Mouse (Mus musculus) left cerebral cortex, adult 11 months (tissue): ENCODE data around the gene Emid1.
A peak's percentile ranks its signal among the peaks of the same experiment; 100 is the strongest.

Experiments
- DNase-seq: peaks from one replicate; pipeline ENCODE4 v3.0.0; 2022; ENCODE audit warnings: low spot score

Emid1 gene

DNA sequence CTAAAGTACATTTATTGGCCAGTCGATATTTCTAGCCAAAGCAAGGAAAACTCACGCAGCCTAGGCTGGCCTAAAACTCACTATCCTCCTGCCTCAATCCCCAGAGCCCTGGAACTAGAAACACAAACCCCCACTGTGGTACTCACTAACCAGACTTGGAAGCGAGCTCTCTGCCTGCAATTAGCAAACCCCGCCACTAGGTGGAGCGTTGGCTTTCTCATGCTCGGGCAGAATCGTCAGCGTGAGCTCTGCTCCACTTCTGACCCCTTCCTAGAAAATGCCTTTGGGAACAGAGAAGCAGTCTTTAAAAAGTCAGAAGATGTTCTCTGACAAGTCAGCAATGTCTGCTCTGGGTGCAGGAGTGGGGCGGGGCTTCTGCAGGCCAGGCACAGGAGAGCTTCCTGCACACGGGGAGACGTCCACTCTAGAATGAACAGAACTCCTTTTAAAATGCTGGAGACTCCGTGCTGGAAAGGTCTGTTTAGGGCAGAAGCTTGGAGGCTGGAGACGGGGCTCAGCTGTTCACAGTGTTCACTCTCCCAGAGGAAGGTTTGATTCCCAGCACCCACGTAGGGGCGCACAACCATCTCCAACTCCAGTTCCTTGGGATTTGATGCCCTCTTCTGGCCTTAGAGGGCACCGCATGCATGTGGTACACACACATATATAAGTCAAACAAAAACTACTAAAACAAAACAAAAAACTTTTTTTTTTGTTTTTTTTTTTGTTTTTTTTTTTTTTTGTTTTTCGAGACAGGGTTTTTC lies 8.8 kb upstream of the Emid1 start:
- no peak for DNase-seq

DNA sequence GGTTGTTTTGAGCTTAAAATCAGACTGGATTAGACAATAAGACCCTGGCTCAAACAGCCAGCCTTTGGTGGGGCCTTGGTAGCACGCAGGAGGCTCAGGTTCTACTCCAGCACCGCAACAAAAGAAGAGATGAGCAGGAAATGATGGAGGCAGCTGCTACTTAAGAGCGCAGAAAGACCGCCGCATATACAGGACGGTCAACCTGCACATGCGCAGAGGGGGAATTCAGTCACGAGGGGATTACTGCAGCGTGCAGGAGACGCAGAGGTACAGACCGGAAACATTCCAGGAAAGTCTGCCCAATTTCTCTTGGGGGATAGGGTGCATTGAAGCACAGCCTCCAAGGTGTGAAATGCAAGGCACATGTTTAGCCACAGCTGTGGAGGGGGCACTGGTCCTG lies 6.0 kb upstream of the Emid1 start:
- no peak for DNase-seq

DNA sequence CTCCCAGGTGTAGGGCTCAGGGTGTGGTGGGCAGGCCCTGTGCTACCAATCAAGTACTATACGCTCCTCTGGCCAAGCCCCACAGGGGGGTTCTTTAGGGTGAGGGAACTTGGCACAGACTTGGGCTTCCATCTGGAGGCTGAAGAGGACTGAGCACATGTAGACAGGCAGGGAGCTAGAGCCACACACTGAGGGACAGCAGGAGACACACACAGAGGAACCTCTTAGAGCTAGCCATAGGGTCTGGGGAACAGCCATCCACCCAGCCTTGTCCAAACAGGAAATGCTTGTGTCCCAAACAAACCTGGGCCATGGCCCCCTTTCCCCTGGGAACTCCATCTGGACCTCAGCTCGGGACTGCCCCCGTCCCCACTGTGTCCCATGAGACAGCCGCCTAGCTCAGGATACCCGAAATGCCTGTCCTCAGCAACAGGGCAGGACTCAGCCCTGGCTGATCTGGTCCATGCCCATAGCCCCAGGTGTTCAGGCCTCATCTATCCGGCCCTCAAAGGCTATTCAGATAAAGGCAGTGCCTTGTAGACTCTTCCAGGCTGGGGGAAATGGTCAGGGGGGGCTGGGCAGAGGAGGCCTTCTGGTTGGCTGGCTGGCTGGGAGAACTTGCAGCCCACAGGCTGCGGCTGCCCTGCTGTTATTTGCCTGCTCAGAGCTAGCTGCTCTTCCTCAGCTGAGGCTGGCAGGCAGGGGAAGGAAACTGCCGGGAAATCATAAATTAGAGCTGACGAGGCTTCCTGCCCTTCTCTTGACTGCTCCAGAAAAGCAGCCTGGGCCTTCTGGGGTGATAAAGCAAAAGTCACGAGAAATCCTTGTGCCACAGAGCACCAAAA lies 3.1 kb upstream of the Emid1 start:
- DNase-seq = no peak

GRCm38 (mm10) chr11:5151247-5151630 lies 818 bp downstream of the Emid1 start:
- DNase-seq = no peak

GRCm38 (mm10) chr11:5150416-5151246 lies 1.4 kb downstream of the Emid1 start:
- no peak for DNase-seq

DNA sequence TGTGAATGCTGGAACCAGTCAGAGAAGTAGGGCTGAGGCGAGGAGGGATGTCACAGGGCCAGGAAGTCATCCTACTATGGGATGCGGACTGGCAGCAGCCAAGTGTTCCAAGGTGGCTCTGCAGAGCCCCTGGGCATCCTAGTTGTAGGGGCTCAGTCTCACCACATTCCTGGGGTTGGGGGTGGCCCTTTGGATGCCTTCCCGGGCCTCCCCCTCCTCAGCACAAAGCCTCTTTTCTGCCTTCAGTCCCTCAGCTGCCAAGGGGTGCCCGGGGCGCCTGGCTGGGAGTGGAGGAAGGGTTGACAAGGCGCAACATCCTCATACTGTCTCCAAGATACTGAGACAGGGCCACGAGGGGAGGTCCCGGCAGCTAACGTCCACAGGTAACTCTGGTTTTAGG lies 2.1 kb downstream of the Emid1 start:
- DNase-seq = no peak

DNA sequence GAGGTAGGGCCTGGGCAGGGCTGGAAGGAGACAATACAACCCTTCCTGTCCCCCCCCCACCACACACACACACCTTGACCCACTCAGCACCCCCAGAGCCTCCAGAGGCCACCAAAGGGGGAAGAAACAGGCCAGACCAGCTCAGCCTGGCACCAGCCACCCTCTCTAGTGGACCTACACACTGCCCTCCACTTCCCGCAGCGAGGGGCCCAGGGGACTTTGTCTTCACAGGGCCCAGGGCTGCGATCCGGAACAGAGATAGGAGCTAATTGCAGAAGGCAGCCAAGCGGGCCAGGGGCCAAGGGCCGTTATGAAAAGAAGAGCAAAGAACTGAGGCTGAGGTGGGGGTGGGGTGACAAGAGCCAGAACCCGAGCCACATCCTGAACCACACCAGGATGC lies 2.8 kb downstream of the Emid1 start:
- no peak for DNase-seq

DNA sequence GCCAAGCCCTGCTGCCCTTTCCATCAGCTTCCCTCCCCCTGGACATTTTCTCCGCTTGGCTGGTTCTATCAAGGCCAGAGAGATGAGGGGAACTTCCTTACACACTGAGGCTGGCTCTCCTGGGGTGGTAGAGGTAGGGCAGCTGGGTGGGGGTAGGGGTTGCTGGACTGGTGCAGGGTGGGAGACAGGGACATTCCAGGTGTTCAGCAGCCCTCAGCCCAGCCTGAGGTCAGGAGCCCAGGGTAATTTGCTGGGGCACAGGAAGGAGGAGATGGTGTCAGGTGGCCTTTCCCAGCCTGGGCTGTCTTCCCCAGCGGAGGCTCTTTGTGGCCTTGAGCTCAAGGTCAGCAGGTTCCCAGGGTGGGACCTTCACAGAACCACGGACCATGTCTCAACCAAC lies 6.5 kb downstream of the Emid1 start:
- DNase-seq = no peak

- no peak for DNase-seq
Measured at GRCm38 (mm10) chr11:5141965-5142364, 10.1 kb downstream of the Emid1 start.

DNA sequence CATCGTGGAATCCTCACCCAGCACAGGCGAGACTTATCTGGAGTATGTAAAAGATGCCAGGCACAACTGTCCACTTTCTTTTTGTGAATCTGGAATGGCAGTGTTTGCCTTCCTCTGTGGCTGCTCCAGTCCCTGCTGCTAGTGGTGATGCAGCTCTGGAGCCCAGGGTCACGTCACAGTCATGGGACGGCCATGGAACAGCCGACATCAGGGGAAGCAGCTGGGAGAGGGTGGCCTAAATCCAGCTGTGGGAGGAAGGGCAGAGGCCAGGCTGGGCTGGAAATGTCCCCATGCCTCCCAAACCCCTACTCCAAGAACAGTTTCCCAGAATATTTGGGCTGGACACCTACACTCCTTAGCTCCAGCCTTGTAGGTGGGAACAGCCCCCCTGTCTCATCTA lies 10.8 kb downstream of the Emid1 start:
- no peak for DNase-seq

DNA sequence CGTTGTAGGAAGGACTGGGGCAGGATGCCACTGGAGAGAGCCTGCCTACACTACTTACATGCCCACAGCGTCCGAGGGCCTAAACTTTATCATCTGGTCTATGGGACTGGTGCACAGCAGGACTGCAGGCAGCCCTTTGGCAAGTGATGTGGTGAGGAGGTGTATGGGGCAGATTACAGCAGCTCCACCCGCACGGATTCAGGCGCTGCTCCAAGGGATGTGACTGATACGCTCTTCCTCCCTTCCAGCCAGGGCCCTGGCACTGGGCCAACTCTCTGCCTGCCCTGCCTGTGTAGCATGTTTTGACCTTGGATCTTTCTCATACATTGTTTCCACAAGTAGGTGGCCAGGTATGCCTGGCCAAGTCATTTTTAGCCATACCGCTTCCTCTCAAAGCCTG lies 11.4 kb downstream of the Emid1 start:
- DNase-seq = no peak

DNA sequence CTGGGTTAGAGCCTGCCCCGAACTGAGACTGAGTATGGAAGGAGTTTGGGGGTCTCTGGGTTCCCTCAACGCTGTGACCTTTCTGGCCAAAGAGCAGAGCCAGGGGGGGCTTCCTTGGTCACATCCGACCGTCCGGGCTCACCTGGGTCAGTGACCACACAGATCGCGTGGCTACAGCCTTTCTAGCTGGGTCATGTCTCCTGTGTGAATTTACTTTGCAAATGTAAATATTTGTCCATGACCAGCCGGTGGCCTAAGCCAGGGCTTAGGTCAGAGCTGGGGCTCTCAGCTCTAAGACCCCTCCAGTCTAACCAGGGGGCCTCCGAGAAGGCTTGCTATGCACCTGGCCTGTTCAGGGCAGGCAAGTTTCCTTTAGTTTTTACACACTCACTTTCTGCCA lies 12.7 kb downstream of the Emid1 start:
- DNase-seq = no peak

GRCm38 (mm10) chr11:5138642-5139041 lies 13.4 kb downstream of the Emid1 start:
- no peak for DNase-seq

GRCm38 (mm10) chr11:5135914-5136313 lies 16.1 kb downstream of the Emid1 start:
- no peak for DNase-seq

- no peak for DNase-seq
Measured at GRCm38 (mm10) chr11:5132751-5133150, 19.3 kb downstream of the Emid1 start.

- no peak for DNase-seq
Measured at GRCm38 (mm10) chr11:5130111-5130665, 21.9 kb downstream of the Emid1 start.

GRCm38 (mm10) chr11:5129035-5129480 lies 23.0 kb downstream of the Emid1 start:
- no peak for DNase-seq

DNA sequence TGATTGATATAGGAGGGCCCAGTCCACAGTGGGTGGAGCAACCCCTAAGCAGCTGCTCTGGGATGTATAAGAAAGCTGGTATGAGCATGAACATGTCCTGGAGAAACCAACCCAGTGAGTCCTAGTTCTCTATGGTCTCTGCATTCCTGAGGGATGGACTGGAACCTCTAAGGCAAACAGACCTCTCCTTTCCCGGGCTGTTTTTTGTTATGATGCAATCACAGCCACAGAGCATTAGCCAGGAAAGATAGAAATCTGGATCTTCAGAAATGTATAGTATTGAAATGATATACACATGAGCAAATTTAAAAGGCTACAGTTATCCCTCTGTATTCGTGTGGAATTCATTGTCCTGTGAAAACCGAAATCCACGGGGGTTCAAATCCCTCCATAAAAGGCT lies 26.3 kb downstream of the Emid1 start:
- DNase-seq = no peak

DNA sequence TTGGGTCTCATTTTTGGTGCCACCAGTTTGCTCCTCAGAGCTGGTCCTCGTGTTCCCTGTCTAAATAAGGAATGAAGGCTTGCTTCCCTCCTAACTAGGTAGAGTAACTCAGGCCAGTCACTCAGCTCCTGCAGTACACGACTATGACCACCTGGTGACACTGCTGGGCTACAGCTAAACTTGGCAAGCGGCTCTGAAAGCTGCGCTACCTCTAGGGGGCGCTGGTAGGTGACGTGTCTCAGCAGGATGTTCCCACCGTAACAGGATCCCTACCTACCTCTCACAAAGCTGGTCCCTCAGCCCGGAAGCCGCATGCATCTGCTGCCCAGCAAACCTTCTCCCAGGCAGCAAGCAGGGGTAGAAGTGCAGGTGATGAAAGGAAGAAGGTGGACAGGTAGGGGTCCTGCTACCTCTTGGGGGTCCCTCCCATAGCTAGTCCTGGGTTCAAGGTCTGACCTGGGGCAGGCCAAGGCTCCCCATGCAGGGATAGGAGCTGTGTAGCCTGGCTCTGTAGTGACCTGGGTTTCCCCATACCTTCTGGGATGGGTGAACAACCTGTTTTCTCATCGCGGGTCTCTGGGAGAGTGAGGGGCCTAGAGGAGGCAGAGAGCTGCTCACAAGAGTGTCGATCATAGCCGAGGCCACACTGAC lies 37.0 kb downstream of the Emid1 start:
- peak; percentile 73 for DNase-seq

DNA sequence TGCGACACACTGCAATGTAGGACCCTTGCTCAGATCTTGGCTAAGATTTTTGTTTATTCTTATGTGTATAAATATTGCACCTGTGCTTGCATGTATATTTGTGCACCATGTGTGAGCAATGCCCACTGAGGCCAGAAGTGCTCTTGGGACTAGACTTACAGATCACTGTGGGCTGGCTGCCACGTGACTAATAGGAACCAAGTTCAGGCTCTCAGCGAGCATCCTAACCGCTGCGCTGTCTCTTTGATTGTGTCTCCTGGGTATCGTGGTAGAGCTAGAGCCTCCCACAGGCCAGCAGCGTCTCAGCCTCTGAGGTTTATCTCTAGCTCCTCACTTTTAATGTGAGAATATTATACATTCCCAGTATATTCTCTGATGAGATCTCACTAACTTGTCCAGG lies 38.4 kb downstream of the Emid1 start:
- DNase-seq = no peak

DNA sequence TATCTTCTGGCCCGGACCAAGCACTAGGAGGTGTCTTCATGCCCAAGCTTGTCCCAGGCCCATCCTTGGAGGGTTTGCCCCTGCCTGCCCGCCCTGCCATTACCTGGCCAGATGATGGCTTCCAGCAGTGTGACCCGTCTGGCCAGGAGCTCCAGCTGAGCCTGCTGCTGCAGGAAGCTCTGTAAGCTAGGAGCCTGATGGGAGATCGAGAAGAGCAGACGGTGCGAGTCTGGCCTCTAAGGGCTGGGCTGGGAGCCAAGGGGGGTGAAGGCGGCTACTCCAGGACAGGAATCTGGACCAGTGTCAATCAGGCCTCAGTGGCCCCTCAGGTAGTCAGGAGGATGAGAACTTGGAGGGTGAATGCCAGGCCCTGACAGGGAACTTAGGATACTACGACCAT lies 42.6 kb downstream of the Emid1 start:
- DNase-seq = no peak
